Mouse (Mus musculus) forebrain, embryonic 14.5 days (tissue): ENCODE measurements at regions not wholly inside any gene's neighbourhood (a gene's known extent, or its start where the extent isn't known, plus 50 kb on each side); places are given as distances from the start of the nearest gene placed in this dataset.

Experiments
- ATAC-seq: fragments of 200-750 bp; cut with Nextera tagmentation; 2 replicates; pipeline ENCODE4 v1.8.0; 2017; ENCODE audit warnings: mild to moderate bottlenecking, moderate library complexity
- DNase-seq: peaks from one replicate; pipeline ENCODE4 v3.0.0-alpha.2; 2015; ENCODE audit warnings: low spot score
- H3K27ac ChIP-seq: fragments of 300-500 bp; sonication (generic); 2 replicates; pipeline ENCODE4 v1.5.1; 2014; ENCODE audit warnings: low read depth, mild to moderate bottlenecking, control low read depth, low read length, moderate library complexity
- H3K27me3 ChIP-seq: fragments of 300-500 bp; sonication (generic); replicated peaks from 2 replicates; pipeline ENCODE4 v1.6.1; 2014; ENCODE audit warnings: low read length, control low read depth, mixed read lengths; ENCODE audit not compliant: control insufficient read depth, insufficient read depth
- H3K36me3 ChIP-seq: fragments of 300-500 bp; sonication (generic); 2 replicates; pipeline ENCODE4 v1.6.1; 2014; ENCODE audit warnings: low read length, control low read depth; ENCODE audit not compliant: control insufficient read depth, insufficient read depth
- H3K4me1 ChIP-seq: fragments of 300-500 bp; sonication (generic); 2 replicates; pipeline ENCODE4 v1.6.1; 2014; ENCODE audit warnings: antibody characterized with exemption, low read length, control low read depth; ENCODE audit not compliant: control insufficient read depth, insufficient read depth
- H3K4me2 ChIP-seq: fragments of 300-500 bp; sonication (generic); 2 replicates; pipeline ENCODE4 v1.6.1; 2014; ENCODE audit warnings: mild to moderate bottlenecking, control low read depth, low read length
- H3K4me3 ChIP-seq: fragments of 300-500 bp; sonication (generic); 2 replicates; pipeline ENCODE4 v1.5.1; 2014; ENCODE audit warnings: low read depth, low read length, control low read depth
- H3K9ac ChIP-seq: fragments of 300-500 bp; sonication (generic); 2 replicates; pipeline ENCODE4 v1.6.1; 2014; ENCODE audit warnings: mild to moderate bottlenecking, low read length, control low read depth, moderate library complexity
- H3K9me3 ChIP-seq: fragments of 300-500 bp; sonication (generic); replicated peaks from 2 replicates; pipeline ENCODE4 v1.6.1; 2016; ENCODE audit warnings: low read length, control low read depth, mixed read lengths; ENCODE audit not compliant: control insufficient read depth
- WGBS: fragments of 180-500 bp; shearing (Covaris S2); extraction: QIAGEN DNeasy Blood & Tissue Kit; methylation state at CpG from one replicate; pipeline ENCODE4 v1.1.7; 2014; 5-methylcytosine and 5-hydroxymethylcytosine counted together

GRCm38 (mm10) chr14:120127481-120127880, 85.2 kb upstream of the Oxgr1 start:
- Histone ChIP-seq H3K4me1 (no peaks in the 10 kb centered on the region), H3K27me3 (no peaks in the 10 kb centered on the region), H3K9ac (no peak overlapping the region), H3K27ac (no peak overlapping the region), H3K4me2 (no peak overlapping the region), H3K9me3 (0 out of 2 replicates have a peak, but pooled peaks cover 3% of the 10 kb centered on the region), H3K4me3 (no peak overlapping the region), H3K36me3 (no peaks in the 10 kb centered on the region)
- 90% methylated on average over 5 of the region's 5 CpGs for WGBS
- ATAC-seq, result no peak
- DNase-seq, result no peak

DNA sequence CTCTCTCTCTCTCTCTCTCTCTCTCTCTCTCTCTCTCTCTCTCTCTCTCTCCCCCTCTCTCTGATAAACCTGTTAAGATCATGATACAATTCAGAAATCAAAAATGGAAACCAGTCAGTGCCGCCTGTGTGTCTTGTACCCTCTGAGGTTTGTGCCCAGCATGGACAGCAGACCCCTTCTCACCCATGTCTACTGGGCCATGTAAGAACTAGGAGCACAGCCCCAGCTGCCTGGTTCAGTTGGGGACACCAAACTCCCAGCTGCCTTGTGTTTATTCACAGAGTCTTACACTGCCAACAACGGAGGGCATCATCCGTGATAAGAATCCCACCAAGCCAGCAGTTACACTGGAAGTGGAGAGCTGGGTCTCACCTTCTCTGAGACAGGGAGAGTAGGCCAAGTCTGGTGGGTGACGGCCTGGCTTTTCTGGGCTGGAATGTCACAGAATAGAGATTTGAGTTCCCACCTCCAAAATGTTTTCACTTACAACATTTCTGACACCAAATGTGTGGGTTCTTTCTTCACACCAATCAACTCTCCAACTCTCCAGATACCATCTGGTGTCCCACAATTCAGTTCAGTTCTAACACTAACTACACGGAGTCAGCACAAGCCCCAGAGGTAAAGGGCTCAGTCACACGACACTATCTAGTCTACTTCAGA, 92.2 kb upstream of the Oxgr1 start:
- no peaks in the 10 kb centered on the region; the same call in 1 of the 2 replicates for H3K4me1 ChIP-seq
- no peak for DNase-seq
- 79% methylated on average over 6 of the region's 6 CpGs for WGBS
- no peak overlapping the region for H3K4me3 ChIP-seq
- no peaks in the 10 kb centered on the region for H3K9me3 ChIP-seq
- H3K27me3 ChIP-seq, result 0 out of 2 replicates have a peak, but pooled peaks cover 4% of the 10 kb centered on the region
- ATAC-seq, result no peak
- no peak overlapping the region for H3K9ac ChIP-seq
- H3K4me2 ChIP-seq, result no peak overlapping the region
- H3K27ac ChIP-seq, result no peak overlapping the region
- H3K36me3 ChIP-seq, result no peaks in the 10 kb centered on the region

DNA sequence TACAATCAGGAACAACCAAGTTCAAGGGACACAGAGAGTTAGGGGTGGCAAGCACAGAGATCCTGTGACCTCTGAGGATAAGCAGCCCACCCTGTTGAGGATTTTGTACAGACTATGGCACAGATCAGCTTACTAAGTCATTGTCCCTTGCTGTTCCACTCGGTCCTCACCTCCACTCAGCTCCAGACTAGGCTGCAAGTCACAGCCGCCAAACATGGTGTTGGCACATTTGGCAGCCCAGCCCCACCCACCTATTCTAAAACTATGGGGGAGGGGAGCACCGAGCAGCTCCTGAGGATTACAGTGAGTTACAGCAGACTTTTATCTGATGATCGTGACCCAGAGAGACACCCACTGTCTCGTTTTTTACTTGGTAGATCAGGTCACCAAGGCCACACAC, 93.0 kb upstream of the Oxgr1 start:
- Histone ChIP-seq H3K9me3 (no peaks in the 10 kb centered on the region), H3K36me3 (no peaks in the 10 kb centered on the region), H3K4me2 (no peak overlapping the region), H3K4me3 (no peak overlapping the region), H3K9ac (no peak overlapping the region), H3K27ac (no peak overlapping the region), H3K27me3 (0 out of 2 replicates have a peak, but pooled peaks cover 4% of the 10 kb centered on the region), H3K4me1 (no peaks in the 10 kb centered on the region; the same call in 1 of the 2 replicates)
- no peak for ATAC-seq
- WGBS, result 57% methylated on average over 5 of the region's 5 CpGs
- DNase-seq, result no peak

GRCm38 (mm10) chr14:120136736-120137135, 94.5 kb upstream of the Oxgr1 start:
- no peaks in the 10 kb centered on the region for H3K36me3 ChIP-seq
- H3K9ac ChIP-seq, result no peak overlapping the region
- no peaks in the 10 kb centered on the region for H3K9me3 ChIP-seq
- H3K4me1 ChIP-seq, result no peaks in the 10 kb centered on the region; the same call in 1 of the 2 replicates
- peak; percentile 58 for DNase-seq
- no peak overlapping the region for H3K4me2 ChIP-seq
- H3K27me3 ChIP-seq, result 0 out of 2 replicates have a peak, but pooled peaks cover 4% of the 10 kb centered on the region
- no peak overlapping the region for H3K27ac ChIP-seq
- WGBS, result 76% methylated on average over 8 of the region's 8 CpGs
- peak; percentile 22; the same call in 1 of the 2 replicates for ATAC-seq
- H3K4me3 ChIP-seq, result no peak overlapping the region

- DNase-seq (peak; percentile 88), ATAC-seq (peak; percentile 92)
- H3K27me3 ChIP-seq, result 0 out of 2 replicates have a peak, but pooled peaks cover 4% of the 10 kb centered on the region
- peak overlapping the region; percentile 18; the same call in 1 of the 2 replicates for H3K4me3 ChIP-seq
- H3K36me3 ChIP-seq, result no peaks in the 10 kb centered on the region
- no peak overlapping the region for H3K9ac ChIP-seq
- peak overlapping the region; percentile 46 for H3K4me2 ChIP-seq
- no peak overlapping the region for H3K27ac ChIP-seq
- no peaks in the 10 kb centered on the region for H3K9me3 ChIP-seq
- WGBS, result 1% methylated on average over 21 of the region's 21 CpGs
- H3K4me1 ChIP-seq, result no peaks in the 10 kb centered on the region; the same call in 1 of the 2 replicates
Observed at GRCm38 (mm10) chr14:120137680-120138136, 95.5 kb upstream of the Oxgr1 start.

DNA sequence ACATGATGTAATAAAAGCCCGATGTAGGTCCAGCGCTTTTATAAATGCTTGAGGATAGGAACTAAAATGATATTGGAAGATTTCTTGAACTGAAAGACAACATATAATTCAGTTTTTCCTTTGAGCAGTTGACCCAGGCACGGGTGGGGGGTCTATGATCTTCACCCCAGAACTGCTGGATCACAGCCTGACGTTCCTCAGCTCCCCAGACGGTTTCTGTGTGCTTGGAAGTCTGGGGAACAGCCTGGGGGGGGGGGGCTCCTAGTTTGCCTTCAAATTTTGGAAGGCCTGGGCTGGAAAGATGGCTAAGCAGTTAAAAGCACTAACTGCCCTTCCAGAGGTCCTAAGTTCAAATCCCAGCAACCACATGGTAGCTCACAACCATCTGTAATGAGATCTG, 96.3 kb upstream of the Oxgr1 start:
- no peak for ATAC-seq
- no peaks in the 10 kb centered on the region for H3K9me3 ChIP-seq
- 80% methylated on average over 5 of the region's 5 CpGs for WGBS

DNA sequence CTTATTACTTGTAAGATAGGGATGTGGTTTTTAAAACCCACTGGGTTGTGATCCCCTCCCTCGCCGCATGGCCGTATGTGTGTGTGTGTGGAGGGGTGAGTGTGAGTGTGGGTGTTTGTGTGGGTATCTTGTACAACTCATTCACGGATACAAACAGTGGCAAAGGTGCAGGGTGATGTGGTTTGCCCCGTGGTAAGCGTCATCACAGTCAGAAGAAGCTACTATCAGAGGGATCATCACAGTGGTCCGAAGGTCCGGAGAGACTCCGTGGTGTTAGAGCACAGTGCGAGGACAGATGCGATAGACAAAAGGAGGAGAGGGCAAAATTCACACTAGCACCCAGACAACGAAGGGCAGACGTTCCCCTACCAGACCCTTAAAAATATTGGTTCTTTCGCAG, 97.0 kb upstream of the Oxgr1 start:
- H3K9ac ChIP-seq, result no peak overlapping the region
- 0 out of 2 replicates have a peak, but pooled peaks cover 4% of the 10 kb centered on the region for H3K27me3 ChIP-seq
- WGBS, result 93% methylated on average over 14 of the region's 14 CpGs
- H3K36me3 ChIP-seq, result no peaks in the 10 kb centered on the region
- H3K9me3 ChIP-seq, result no peaks in the 10 kb centered on the region
- H3K4me2 ChIP-seq, result no peak overlapping the region
- DNase-seq (no peak), ATAC-seq (no peak)
- no peaks in the 10 kb centered on the region; the same call in 1 of the 2 replicates for H3K4me1 ChIP-seq
- H3K27ac ChIP-seq, result no peak overlapping the region
- no peak overlapping the region for H3K4me3 ChIP-seq

More for the DNA sequence above, 96.3 kb upstream of the Oxgr1 start:
- Histone ChIP-seq H3K27me3 (0 out of 2 replicates have a peak, but pooled peaks cover 4% of the 10 kb centered on the region), H3K4me3 (no peak overlapping the region), H3K9ac (no peak overlapping the region), H3K4me1 (no peaks in the 10 kb centered on the region; the same call in 1 of the 2 replicates), H3K27ac (no peak overlapping the region), H3K36me3 (no peaks in the 10 kb centered on the region), H3K4me2 (no peak overlapping the region)
- DNase-seq, result no peak

GRCm38 (mm10) chr14:120139671-120140071, 97.4 kb upstream of the Oxgr1 start:
- H3K4me2 ChIP-seq, result no peak overlapping the region

DNA sequence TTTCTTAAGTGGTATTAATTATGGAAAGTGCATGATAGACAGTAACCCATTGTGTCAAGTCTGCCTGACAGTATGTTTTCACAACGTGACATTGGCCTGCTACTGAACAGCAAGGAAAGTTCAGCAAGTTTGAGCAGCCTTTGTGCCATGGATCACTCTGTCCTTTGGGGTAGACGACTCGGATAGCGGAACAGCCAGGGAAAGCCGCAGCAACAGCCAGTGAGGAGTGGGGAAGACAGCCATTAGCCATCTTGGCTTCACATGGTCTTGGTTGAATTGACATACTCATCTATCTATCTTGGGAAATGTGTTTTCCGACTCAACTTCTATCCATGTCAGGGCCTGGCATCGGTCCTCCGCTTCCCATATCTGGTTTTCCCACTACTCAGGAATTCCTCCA, 98.0 kb upstream of the Oxgr1 start:
- ATAC-seq (no peak), DNase-seq (no peak)
- no peak overlapping the region for H3K4me3 ChIP-seq
- no peak overlapping the region for H3K9ac ChIP-seq
- no peaks in the 10 kb centered on the region; the same call in 1 of the 2 replicates for H3K4me1 ChIP-seq
- H3K9me3 ChIP-seq, result no peaks in the 10 kb centered on the region
- no peaks in the 10 kb centered on the region for H3K36me3 ChIP-seq
- no peak overlapping the region for H3K4me2 ChIP-seq
- 0 out of 2 replicates have a peak, but pooled peaks cover 4% of the 10 kb centered on the region for H3K27me3 ChIP-seq
- H3K27ac ChIP-seq, result no peak overlapping the region
- WGBS, result 90% methylated on average over 8 of the region's 8 CpGs

More at GRCm38 (mm10) chr14:120139671-120140071, 97.4 kb upstream of the Oxgr1 start:
- Histone ChIP-seq H3K4me1 (no peaks in the 10 kb centered on the region; the same call in 1 of the 2 replicates), H3K9me3 (no peaks in the 10 kb centered on the region), H3K36me3 (no peaks in the 10 kb centered on the region), H3K4me3 (no peak overlapping the region), H3K27me3 (0 out of 2 replicates have a peak, but pooled peaks cover 4% of the 10 kb centered on the region), H3K9ac (no peak overlapping the region), H3K27ac (no peak overlapping the region)
- 46% methylated on average over 16 of the region's 16 CpGs for WGBS
- DNase-seq (no peak), ATAC-seq (no peak)
